Mouse (Mus musculus): ENCODE measurements around the gene Poc1a. TPM values are rescaled to one million over a fixed set of nuclear protein-coding genes. Genes with fewer than 3 reads are reported as not detected.

Poc1a gene
- polyA plus RNA-seq, 1 experiment: 72.2 TPM

GRCm38 (mm10) chr9:106250245-106250644 is 30.6 kb upstream of the Poc1a start:
- TF ChIP-seq POLR2A (IDR thresholded peaks at IDR 0.05; ENCODE audit: control insufficient read depth, low read depth, low read length) (no peak), CTCF (IDR thresholded peaks at IDR 0.05; ENCODE audit: control insufficient read depth, insufficient read depth, insufficient replicate concordance, low read depth, low read length) (no peak)
- Histone ChIP-seq H3K4me3 (ENCODE audit: control insufficient read depth, low read depth, low read length) (peak overlapping the region; percentile 84), H3K27ac (ENCODE audit: control insufficient read depth, insufficient read depth, low read depth, low read length) (no peak overlapping the region), H3K4me1 (ENCODE audit: control insufficient read depth, insufficient read depth, low read length) (peaks cover 6% of the 10 kb centered on the region), H3K36me3 (ENCODE audit: control insufficient read depth, insufficient read depth, low read length) (peaks cover 3% of the 10 kb centered on the region; the same call in 1 of the 2 replicates), H3K27me3 (ENCODE audit: control insufficient read depth, insufficient read depth, low read length) (no peaks in the 10 kb centered on the region)

- H3K27me3 ChIP-seq (ENCODE audit: control insufficient read depth, insufficient read depth, low read length): no peaks in the 10 kb centered on the region
- TF ChIP-seq POLR2A (IDR thresholded peaks at IDR 0.05; ENCODE audit: control insufficient read depth, low read depth, low read length): no peak
- no peak for TF ChIP-seq CTCF (IDR thresholded peaks at IDR 0.05; ENCODE audit: control insufficient read depth, insufficient read depth, insufficient replicate concordance, low read depth, low read length)
- peaks cover 3% of the 10 kb centered on the region; the same call in 1 of the 2 replicates for H3K36me3 ChIP-seq (ENCODE audit: control insufficient read depth, insufficient read depth, low read length)
- H3K4me1 ChIP-seq (ENCODE audit: control insufficient read depth, insufficient read depth, low read length): peaks cover 4% of the 10 kb centered on the region
- H3K27ac ChIP-seq (ENCODE audit: control insufficient read depth, insufficient read depth, low read depth, low read length): no peak overlapping the region
- H3K4me3 ChIP-seq (ENCODE audit: control insufficient read depth, low read depth, low read length): no peak overlapping the region
Observed at GRCm38 (mm10) chr9:106251066-106251465, 29.8 kb upstream of the Poc1a start.

GRCm38 (mm10) chr9:106254001-106254400 is 26.9 kb upstream of the Poc1a start:
- H3K4me3 ChIP-seq (ENCODE audit: control insufficient read depth, low read depth, low read length): no peak overlapping the region
- H3K27me3 ChIP-seq (ENCODE audit: control insufficient read depth, insufficient read depth, low read length): no peaks in the 10 kb centered on the region
- H3K36me3 ChIP-seq (ENCODE audit: control insufficient read depth, insufficient read depth, low read length): no peaks in the 10 kb centered on the region
- no peak for TF ChIP-seq POLR2A (IDR thresholded peaks at IDR 0.05; ENCODE audit: control insufficient read depth, low read depth, low read length)
- no peak for TF ChIP-seq CTCF (IDR thresholded peaks at IDR 0.05; ENCODE audit: control insufficient read depth, insufficient read depth, insufficient replicate concordance, low read depth, low read length)
- no peaks in the 10 kb centered on the region; the same call in 1 of the 2 replicates for H3K4me1 ChIP-seq (ENCODE audit: control insufficient read depth, insufficient read depth, low read length)
- no peak overlapping the region for H3K27ac ChIP-seq (ENCODE audit: control insufficient read depth, insufficient read depth, low read depth, low read length)

- Histone ChIP-seq H3K4me1 (ENCODE audit: control insufficient read depth, insufficient read depth, low read length) (peaks cover 6% of the 10 kb centered on the region), H3K4me3 (ENCODE audit: control insufficient read depth, low read depth, low read length) (no peak overlapping the region), H3K27me3 (ENCODE audit: control insufficient read depth, insufficient read depth, low read length) (no peaks in the 10 kb centered on the region), H3K27ac (ENCODE audit: control insufficient read depth, insufficient read depth, low read depth, low read length) (no peak overlapping the region), H3K36me3 (ENCODE audit: control insufficient read depth, insufficient read depth, low read length) (no peaks in the 10 kb centered on the region)
- TF ChIP-seq CTCF (IDR thresholded peaks at IDR 0.05; ENCODE audit: control insufficient read depth, insufficient read depth, insufficient replicate concordance, low read depth, low read length) (no peak), POLR2A (IDR thresholded peaks at IDR 0.05; ENCODE audit: control insufficient read depth, low read depth, low read length) (no peak)
Observed at GRCm38 (mm10) chr9:106258412-106258811, 22.4 kb upstream of the Poc1a start.

- peaks cover 6% of the 10 kb centered on the region for H3K4me1 ChIP-seq (ENCODE audit: control insufficient read depth, insufficient read depth, low read length)
- no peaks in the 10 kb centered on the region for H3K36me3 ChIP-seq (ENCODE audit: control insufficient read depth, insufficient read depth, low read length)
- H3K27ac ChIP-seq (ENCODE audit: control insufficient read depth, insufficient read depth, low read depth, low read length): no peak overlapping the region
- H3K4me3 ChIP-seq (ENCODE audit: control insufficient read depth, low read depth, low read length): no peak overlapping the region
- H3K27me3 ChIP-seq (ENCODE audit: control insufficient read depth, insufficient read depth, low read length): no peaks in the 10 kb centered on the region
- TF ChIP-seq CTCF (IDR thresholded peaks at IDR 0.05; ENCODE audit: control insufficient read depth, insufficient read depth, insufficient replicate concordance, low read depth, low read length) (no peak), POLR2A (IDR thresholded peaks at IDR 0.05; ENCODE audit: control insufficient read depth, low read depth, low read length) (no peak)
Observed at GRCm38 (mm10) chr9:106258990-106259389, 21.9 kb upstream of the Poc1a start.

- Histone ChIP-seq H3K27me3 (ENCODE audit: control insufficient read depth, insufficient read depth, low read length) (no peaks in the 10 kb centered on the region), H3K27ac (ENCODE audit: control insufficient read depth, insufficient read depth, low read depth, low read length) (no peak overlapping the region), H3K36me3 (ENCODE audit: control insufficient read depth, insufficient read depth, low read length) (no peaks in the 10 kb centered on the region), H3K4me3 (ENCODE audit: control insufficient read depth, low read depth, low read length) (no peak overlapping the region), H3K4me1 (ENCODE audit: control insufficient read depth, insufficient read depth, low read length) (peaks cover 8% of the 10 kb centered on the region)
- TF ChIP-seq POLR2A (IDR thresholded peaks at IDR 0.05; ENCODE audit: control insufficient read depth, low read depth, low read length) (no peak), CTCF (IDR thresholded peaks at IDR 0.05; ENCODE audit: control insufficient read depth, insufficient read depth, insufficient replicate concordance, low read depth, low read length) (no peak)
Observed at GRCm38 (mm10) chr9:106261058-106261457, 19.8 kb upstream of the Poc1a start.

- Histone ChIP-seq H3K27ac (ENCODE audit: control insufficient read depth, insufficient read depth, low read depth, low read length) (no peak overlapping the region), H3K4me3 (ENCODE audit: control insufficient read depth, low read depth, low read length) (no peak overlapping the region), H3K36me3 (ENCODE audit: control insufficient read depth, insufficient read depth, low read length) (no peaks in the 10 kb centered on the region), H3K27me3 (ENCODE audit: control insufficient read depth, insufficient read depth, low read length) (no peaks in the 10 kb centered on the region), H3K4me1 (ENCODE audit: control insufficient read depth, insufficient read depth, low read length) (peaks cover 8% of the 10 kb centered on the region)
- no peak for TF ChIP-seq CTCF (IDR thresholded peaks at IDR 0.05; ENCODE audit: control insufficient read depth, insufficient read depth, insufficient replicate concordance, low read depth, low read length)
- TF ChIP-seq POLR2A (IDR thresholded peaks at IDR 0.05; ENCODE audit: control insufficient read depth, low read depth, low read length): no peak
Observed at GRCm38 (mm10) chr9:106261491-106261890, 19.4 kb upstream of the Poc1a start.

- Histone ChIP-seq H3K4me3 (ENCODE audit: control insufficient read depth, low read depth, low read length) (no peak overlapping the region), H3K27me3 (ENCODE audit: control insufficient read depth, insufficient read depth, low read length) (no peaks in the 10 kb centered on the region), H3K36me3 (ENCODE audit: control insufficient read depth, insufficient read depth, low read length) (no peaks in the 10 kb centered on the region), H3K4me1 (ENCODE audit: control insufficient read depth, insufficient read depth, low read length) (peaks cover 8% of the 10 kb centered on the region), H3K27ac (ENCODE audit: control insufficient read depth, insufficient read depth, low read depth, low read length) (no peak overlapping the region)
- TF ChIP-seq CTCF (IDR thresholded peaks at IDR 0.05; ENCODE audit: control insufficient read depth, insufficient read depth, insufficient replicate concordance, low read depth, low read length): no peak
- TF ChIP-seq POLR2A (IDR thresholded peaks at IDR 0.05; ENCODE audit: control insufficient read depth, low read depth, low read length): no peak
Observed at GRCm38 (mm10) chr9:106262075-106262474, 18.8 kb upstream of the Poc1a start.
